Mouse (Mus musculus) liver, postnatal 0 days (tissue): ENCODE results near the gene Rnf121. TPM values are rescaled to one million over a fixed set of nuclear protein-coding genes. Genes with fewer than 3 reads are reported as not detected.

Experiments
- ATAC-seq: fragments of 200-750 bp; cut with Nextera tagmentation; 2 replicates; pipeline ENCODE4 v1.8.0; 2017; ENCODE audit warnings: mild to moderate bottlenecking, moderate library complexity
- DNase-seq: peaks from one replicate; pipeline ENCODE4 v3.0.0-alpha.2; 2016
- H3K27ac ChIP-seq: fragments of 300-500 bp; sonication (generic); 2 replicates; pipeline ENCODE4 v1.5.1; 2014; ENCODE audit warnings: antibody characterized with exemption, moderate library complexity, mild to moderate bottlenecking, low read depth
- H3K27me3 ChIP-seq: fragments of 300-500 bp; sonication (generic); 2 replicates; pipeline ENCODE4 v1.6.1; 2014; ENCODE audit warnings: low read length, control low read depth, mixed read lengths; ENCODE audit not compliant: insufficient read depth
- H3K36me3 ChIP-seq: fragments of 300-500 bp; sonication (generic); replicated peaks from 2 replicates; pipeline ENCODE4 v1.6.1; 2014; ENCODE audit warnings: mild to moderate bottlenecking, control low read depth, low read length, moderate library complexity, mixed read lengths; ENCODE audit not compliant: insufficient read depth
- H3K4me1 ChIP-seq: fragments of 300-500 bp; sonication (generic); 2 replicates; pipeline ENCODE4 v1.6.1; 2014; ENCODE audit warnings: antibody characterized with exemption, mild to moderate bottlenecking, control low read depth; ENCODE audit not compliant: insufficient read depth
- H3K4me2 ChIP-seq: fragments of 300-500 bp; sonication (generic); 2 replicates; pipeline ENCODE4 v1.6.1; 2014; ENCODE audit warnings: low read depth, mild to moderate bottlenecking, low read length, moderate library complexity, mixed read lengths
- H3K4me3 ChIP-seq: fragments of 300-500 bp; sonication (generic); 2 replicates; pipeline ENCODE4 v1.5.1; 2014; ENCODE audit warnings: low read depth, low read length
- H3K9ac ChIP-seq: fragments of 300-500 bp; sonication (generic); replicated peaks from 2 replicates; pipeline ENCODE4 v1.6.1; 2014; ENCODE audit warnings: mild to moderate bottlenecking, moderate library complexity
- H3K9me3 ChIP-seq: fragments of 300-500 bp; sonication (generic); 2 replicates; pipeline ENCODE4 v1.6.1; 2016; ENCODE audit warnings: mild to moderate bottlenecking, control low read depth, low read length, mixed read lengths
- CTCF ChIP-seq: sonication (generic); IDR thresholded peaks from 2 replicates; pipeline ENCODE4 v1.5.1; 2016; ENCODE audit warnings: antibody characterized with exemption, low read depth
- EP300 ChIP-seq: IDR thresholded peaks from 2 replicates; pipeline ENCODE4 v1.6.1; 2016; ENCODE audit warnings: antibody characterized with exemption, low read depth, mild to moderate bottlenecking
- WGBS: fragments of 180-500 bp; shearing (Covaris S2); extraction: QIAGEN DNeasy Blood & Tissue Kit; methylation state at CpG from one replicate; pipeline ENCODE4 v1.1.7; 2014; ENCODE audit not compliant: insufficient replicate concordance; 5-methylcytosine and 5-hydroxymethylcytosine counted together
- polyA plus RNA-seq: library from polyadenylated mRNA; unstranded; fragments of >200 nt; fragmentation: Nextera tagmentation; extraction: Ambion mirVana; gene quantifications from 2 replicates; pipeline ENCODE4 v1.2.1, GENCODE M21; 2015

Gene Rnf121
- polyA plus RNA-seq, 1 experiment from 2014 or later, result 10.0 TPM

GRCm38 (mm10) chr7:102099760-102100661 is 34.7 kb upstream of the Rnf121 start:
- DNase-seq, result peak; percentile 52
- WGBS, result 9% methylated on average over 30 of the region's 30 CpGs
- Histone ChIP-seq H3K9ac (peak overlapping the region; percentile 39; the same call in 1 of the 2 replicates), H3K4me2 (peak overlapping the region; percentile 87), H3K9me3 (no peaks in the 10 kb centered on the region), H3K27me3 (no peaks in the 10 kb centered on the region), H3K27ac (no peak overlapping the region), H3K36me3 (no peaks in the 10 kb centered on the region), H3K4me3 (peak overlapping the region; percentile 46), H3K4me1 (peaks cover 7% of the 10 kb centered on the region)
- ATAC-seq, result peak; percentile 57
- TF ChIP-seq CTCF (no peak), EP300 (no peak)

GRCm38 (mm10) chr7:102087336-102087735 is 22.1 kb upstream of the Rnf121 start:
- H3K36me3 ChIP-seq, result peaks cover 5% of the 10 kb centered on the region
- ATAC-seq, result no peak
- H3K9ac ChIP-seq, result no peak overlapping the region
- 71% methylated on average over 4 of the region's 4 CpGs for WGBS
- H3K4me2 ChIP-seq, result no peak overlapping the region
- no peak overlapping the region for H3K4me3 ChIP-seq
- no peak overlapping the region for H3K27ac ChIP-seq
- H3K4me1 ChIP-seq, result no peaks in the 10 kb centered on the region
- TF ChIP-seq CTCF, result no peak
- no peak for TF ChIP-seq EP300
- no peak for DNase-seq
- H3K27me3 ChIP-seq, result no peaks in the 10 kb centered on the region
- H3K9me3 ChIP-seq, result no peaks in the 10 kb centered on the region

GRCm38 (mm10) chr7:102084041-102084696 is 18.9 kb upstream of the Rnf121 start:
- DNase-seq (no peak), ATAC-seq (no peak)
- Histone ChIP-seq H3K4me3 (no peak overlapping the region), H3K9ac (no peak overlapping the region), H3K27ac (no peak overlapping the region), H3K36me3 (peaks cover 28% of the 10 kb centered on the region), H3K9me3 (no peaks in the 10 kb centered on the region), H3K27me3 (no peaks in the 10 kb centered on the region), H3K4me1 (no peaks in the 10 kb centered on the region), H3K4me2 (no peak overlapping the region)
- 89% methylated on average over 26 of the region's 26 CpGs for WGBS
- TF ChIP-seq CTCF, result no peak
- TF ChIP-seq EP300, result no peak

GRCm38 (mm10) chr7:102082816-102083215 is 17.5 kb upstream of the Rnf121 start, which contains the start of gene Trpc2:
TSS of gene Trpc2 (plus strand) at chr7:102083116.
- no peaks in the 10 kb centered on the region for H3K4me1 ChIP-seq
- DNase-seq (no peak), ATAC-seq (no peak)
- no peak for TF ChIP-seq EP300
- no peak for TF ChIP-seq CTCF
- H3K27ac ChIP-seq, result no peak within 1 kb of the TSS
- H3K4me3 ChIP-seq, result no peak within 1 kb of the TSS
- H3K4me2 ChIP-seq, result no peak within 1 kb of the TSS
- no peaks in the 10 kb centered on the region for H3K27me3 ChIP-seq
- 80% methylated on average over 5 of the region's 5 CpGs for WGBS
- no peaks in the 10 kb centered on the region for H3K9me3 ChIP-seq
- no peak within 1 kb of the TSS for H3K9ac ChIP-seq
- peaks cover 38% of the 10 kb centered on the region for H3K36me3 ChIP-seq

GRCm38 (mm10) chr7:102081784-102082183 is 16.5 kb upstream of the Rnf121 start:
- ATAC-seq, result no peak
- H3K36me3 ChIP-seq, result peaks cover 47% of the 10 kb centered on the region

GRCm38 (mm10) chr7:102080311-102080710 is 15.0 kb upstream of the Rnf121 start:
- no peak overlapping the region for H3K9ac ChIP-seq
- ATAC-seq (no peak), DNase-seq (no peak)
- 85% methylated on average over 8 of the region's 8 CpGs for WGBS
- H3K27me3 ChIP-seq, result no peaks in the 10 kb centered on the region
- H3K4me1 ChIP-seq, result no peaks in the 10 kb centered on the region
- peaks cover 55% of the 10 kb centered on the region for H3K36me3 ChIP-seq
- no peaks in the 10 kb centered on the region for H3K9me3 ChIP-seq
- TF ChIP-seq EP300, result no peak
- no peak for TF ChIP-seq CTCF
- no peak overlapping the region for H3K27ac ChIP-seq
- H3K4me2 ChIP-seq, result no peak overlapping the region
- H3K4me3 ChIP-seq, result no peak overlapping the region

More at GRCm38 (mm10) chr7:102081784-102082183, 16.5 kb upstream of the Rnf121 start:
- no peak for DNase-seq
- no peak overlapping the region for H3K27ac ChIP-seq
- H3K4me3 ChIP-seq, result no peak overlapping the region
- no peak overlapping the region for H3K4me2 ChIP-seq
- H3K9me3 ChIP-seq, result no peaks in the 10 kb centered on the region
- WGBS, result 93% methylated on average over 5 of the region's 5 CpGs
- TF ChIP-seq EP300 (no peak), CTCF (no peak)
- no peak overlapping the region for H3K9ac ChIP-seq
- no peaks in the 10 kb centered on the region for H3K4me1 ChIP-seq
- no peaks in the 10 kb centered on the region for H3K27me3 ChIP-seq
